Comparison of ENCODE assay signal across 15 mouse cellular contexts in genomic region chr5:150394645-150395044, GRCm38 (mm10).
DNase-seq lines count a peak whose midpoint lies in the region; ATAC-seq and TF ChIP-seq lines count a peak whose summit lies in the region.
"Had no signal": no experiment of that assay in that cellular context is flagged by ENCODE, and none has a peak within 500 bp of the region (broad histone marks: within the 10 kb centered on the region; RNA-seq: fewer than 3 reads in every experiment).

No protein-coding gene starts in this region.

- WGBS in hindbrain, postnatal 0 days: 93% methylated on average over 6 of the region's 6 CpGs
- 96% methylated on average over 6 of the region's 6 CpGs for WGBS in hindbrain, embryonic 10.5 days
- 96% methylated on average over 6 of the region's 6 CpGs for WGBS in lung, postnatal 0 days
- WGBS in neural tube, embryonic 15.5 days: 96% methylated on average over 6 of the region's 6 CpGs

- H3K4me3 ChIP-seq in hindbrain, postnatal 0 days (ENCODE audit: low read length): no peak overlapping the region
- H3K4me3 ChIP-seq in hindbrain, embryonic 10.5 days: no peak overlapping the region
- no peak overlapping the region for H3K4me3 ChIP-seq in lung, postnatal 0 days (ENCODE audit: low read depth, low read length)
- H3K4me3 ChIP-seq in neural tube, embryonic 15.5 days (replicated peaks): no peak overlapping the region
- H3K4me3 ChIP-seq: forebrain, embryonic 15.5 days had no signal

- no peak for ATAC-seq in hindbrain, postnatal 0 days
- no peak for ATAC-seq in lung, postnatal 0 days
- ATAC-seq in neural tube, embryonic 15.5 days (ENCODE audit: low FRiP score): no peak
- ATAC-seq: forebrain, embryonic 15.5 days had no signal

- no peak overlapping the region for H3K27ac ChIP-seq in hindbrain, postnatal 0 days
- H3K27ac ChIP-seq in hindbrain, embryonic 10.5 days: no peak overlapping the region
- H3K27ac ChIP-seq in lung, postnatal 0 days (ENCODE audit: low read length): no peak overlapping the region
- H3K27ac ChIP-seq in neural tube, embryonic 15.5 days (replicated peaks): no peak overlapping the region
- H3K27ac ChIP-seq: forebrain, embryonic 15.5 days had no signal

- H3K9ac ChIP-seq in hindbrain, postnatal 0 days (replicated peaks; ENCODE audit: low read length): no peak overlapping the region
- H3K9ac ChIP-seq in lung, postnatal 0 days (replicated peaks; ENCODE audit: low read depth): no peak overlapping the region
- H3K9ac ChIP-seq in neural tube, embryonic 15.5 days (replicated peaks): no peak overlapping the region
- H3K9ac ChIP-seq: forebrain, embryonic 15.5 days had no signal

- no peaks in the 10 kb centered on the region for H3K4me1 ChIP-seq in hindbrain, postnatal 0 days (ENCODE audit: insufficient read depth, low read length)
- no peaks in the 10 kb centered on the region for H3K4me1 ChIP-seq in hindbrain, embryonic 10.5 days (replicated peaks)
- no peaks in the 10 kb centered on the region for H3K4me1 ChIP-seq in lung, postnatal 0 days (ENCODE audit: insufficient read depth, low read depth, low read length)
- no peaks in the 10 kb centered on the region for H3K4me1 ChIP-seq in neural tube, embryonic 15.5 days
- H3K4me1 ChIP-seq: forebrain, embryonic 15.5 days had no signal

- H3K4me2 ChIP-seq in hindbrain, postnatal 0 days (ENCODE audit: low read depth, low read length): no peak overlapping the region
- no peak overlapping the region for H3K4me2 ChIP-seq in lung, postnatal 0 days (replicated peaks; ENCODE audit: low read depth, low read length)
- H3K4me2 ChIP-seq in neural tube, embryonic 15.5 days: no peak overlapping the region
- H3K4me2 ChIP-seq: forebrain, embryonic 15.5 days; heart, embryonic 11.5 days had no signal

- H3K27me3 ChIP-seq in hindbrain, postnatal 0 days (ENCODE audit: insufficient read depth, low read length): no peaks in the 10 kb centered on the region
- no peaks in the 10 kb centered on the region for H3K27me3 ChIP-seq in hindbrain, embryonic 10.5 days (ENCODE audit: insufficient read depth, poor library complexity, severe bottlenecking)
- H3K27me3 ChIP-seq in lung, postnatal 0 days (replicated peaks; ENCODE audit: insufficient read depth, low read length): no peaks in the 10 kb centered on the region
- H3K27me3 ChIP-seq in neural tube, embryonic 15.5 days (replicated peaks): no peaks in the 10 kb centered on the region
- H3K27me3 ChIP-seq: forebrain, embryonic 15.5 days had no signal

- H3K36me3 ChIP-seq in hindbrain, postnatal 0 days (ENCODE audit: insufficient read depth, low read length): peaks cover 75% of the 10 kb centered on the region
- H3K36me3 ChIP-seq in hindbrain, embryonic 10.5 days: peaks cover 14% of the 10 kb centered on the region; the same call in 1 of the 2 replicates
- H3K36me3 ChIP-seq in lung, postnatal 0 days (ENCODE audit: insufficient read depth, low read length): no peaks in the 10 kb centered on the region
- peaks cover 85% of the 10 kb centered on the region for H3K36me3 ChIP-seq in neural tube, embryonic 15.5 days

- peaks cover 4% of the 10 kb centered on the region; the same call in 1 of the 2 replicates for H3K9me3 ChIP-seq in hindbrain, postnatal 0 days (ENCODE audit: low read length)
- peaks cover 7% of the 10 kb centered on the region; the same call in 1 of the 2 replicates for H3K9me3 ChIP-seq in hindbrain, embryonic 10.5 days
- H3K9me3 ChIP-seq in lung, postnatal 0 days (ENCODE audit: low read length): no peaks in the 10 kb centered on the region
- 0 out of 2 replicates have a peak, but pooled peaks cover 2% of the 10 kb centered on the region for H3K9me3 ChIP-seq in neural tube, embryonic 15.5 days (replicated peaks)

- DNase-seq in hindbrain, postnatal 0 days (ENCODE audit: low spot score): no peak
- no peak for DNase-seq in hindbrain, embryonic 10.5 days (ENCODE audit: low spot score)
- DNase-seq in lung, postnatal 0 days (ENCODE audit: low spot score): no peak
- no peak for DNase-seq in lung, postnatal 4 days
- DNase-seq in ES-CJ7 (ENCODE audit: low read depth, low spot score): peak; percentile 22
- peak; percentile 12 for DNase-seq in induced T-regulatory cell, adult 2 months (ENCODE audit: low read depth)
- no peak for DNase-seq in right cerebral cortex, postnatal 25 days
- DNase-seq: adrenal gland, postnatal 14 days; cerebellum, adult 9-11 months; gastrocnemius, postnatal 25 days; kidney, postnatal 14 days; midbrain, embryonic 14.5 days had no signal

- TF ChIP-seq EP300 in lung, postnatal 0 days (IDR thresholded peaks at IDR 0.05): no peak

- peak; percentile 34 for TF ChIP-seq CTCF in hindbrain, postnatal 0 days (IDR thresholded peaks at IDR 0.05; ENCODE audit: low read depth)
- TF ChIP-seq CTCF in lung, postnatal 0 days (IDR thresholded peaks at IDR 0.05): peak; percentile 33; the same call in 1 of the 2 replicates

Comparison
In these comparisons a context has a peak if more than half of its experiments do, and no peak if none do; other contexts are left out.
1. DNase-seq: peak in ES-CJ7 (single experiment) and induced T-regulatory cell, adult 2 months (single experiment); none in hindbrain, postnatal 0 days (single experiment), hindbrain, embryonic 10.5 days (single experiment), lung, postnatal 0 days (single experiment), lung, postnatal 4 days (0 of 2) and right cerebral cortex, postnatal 25 days (single experiment).